Mouse (Mus musculus): Measurements from ENCODE around the gene Ptprq.

Gene Ptprq

DNA sequence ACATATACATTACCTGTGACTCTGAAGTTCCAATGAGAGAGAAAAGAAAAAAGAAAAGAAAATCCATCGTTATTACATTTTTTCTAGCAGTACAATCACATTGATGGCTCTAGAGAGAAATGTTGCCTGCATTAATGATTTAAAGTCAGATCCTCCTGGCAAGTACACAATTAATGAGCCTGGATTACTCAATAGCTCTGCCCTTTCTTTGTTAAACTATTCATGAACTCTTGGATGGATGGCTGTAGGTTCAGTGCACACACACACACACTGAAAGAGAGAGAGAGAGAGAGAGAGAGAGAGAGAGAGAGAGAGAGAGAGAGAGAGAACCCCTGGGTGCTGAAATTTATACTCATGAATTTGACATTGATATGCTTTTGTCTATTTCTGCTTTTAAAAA is at the start of gene Ptprq:
Gene Ptprq, minus strand, starts transcription at position 246 of the 400 bp plus-strand sequence.
- no peak for DNase-seq (ENCODE audit: low read depth, low spot score)

DNA sequence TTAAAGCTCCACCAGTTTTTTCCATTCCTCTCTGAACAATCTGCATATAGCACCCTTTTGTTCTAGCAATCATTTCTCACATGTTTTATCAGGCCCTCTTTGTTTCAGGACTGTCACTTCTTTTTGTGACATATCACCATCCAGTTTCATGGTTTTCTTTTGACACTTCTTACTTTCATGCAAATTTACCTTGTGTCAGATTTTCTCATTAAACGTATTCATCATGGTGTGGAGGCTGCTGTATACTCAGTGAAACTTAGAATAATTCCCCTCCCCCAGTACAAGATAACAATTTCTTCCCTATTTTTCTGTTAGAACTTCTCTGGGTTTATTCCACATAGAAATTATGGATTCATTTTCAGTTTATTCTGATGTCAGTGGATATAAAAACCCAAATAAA is 39.8 kb upstream of the Ptprq start:
- DNase-seq (ENCODE audit: low read depth, low spot score): no peak

GRCm38 (mm10) chr10:107753471-107753870 is 33.6 kb upstream of the Ptprq start:
- DNase-seq (ENCODE audit: low read depth, low spot score): no peak

DNA sequence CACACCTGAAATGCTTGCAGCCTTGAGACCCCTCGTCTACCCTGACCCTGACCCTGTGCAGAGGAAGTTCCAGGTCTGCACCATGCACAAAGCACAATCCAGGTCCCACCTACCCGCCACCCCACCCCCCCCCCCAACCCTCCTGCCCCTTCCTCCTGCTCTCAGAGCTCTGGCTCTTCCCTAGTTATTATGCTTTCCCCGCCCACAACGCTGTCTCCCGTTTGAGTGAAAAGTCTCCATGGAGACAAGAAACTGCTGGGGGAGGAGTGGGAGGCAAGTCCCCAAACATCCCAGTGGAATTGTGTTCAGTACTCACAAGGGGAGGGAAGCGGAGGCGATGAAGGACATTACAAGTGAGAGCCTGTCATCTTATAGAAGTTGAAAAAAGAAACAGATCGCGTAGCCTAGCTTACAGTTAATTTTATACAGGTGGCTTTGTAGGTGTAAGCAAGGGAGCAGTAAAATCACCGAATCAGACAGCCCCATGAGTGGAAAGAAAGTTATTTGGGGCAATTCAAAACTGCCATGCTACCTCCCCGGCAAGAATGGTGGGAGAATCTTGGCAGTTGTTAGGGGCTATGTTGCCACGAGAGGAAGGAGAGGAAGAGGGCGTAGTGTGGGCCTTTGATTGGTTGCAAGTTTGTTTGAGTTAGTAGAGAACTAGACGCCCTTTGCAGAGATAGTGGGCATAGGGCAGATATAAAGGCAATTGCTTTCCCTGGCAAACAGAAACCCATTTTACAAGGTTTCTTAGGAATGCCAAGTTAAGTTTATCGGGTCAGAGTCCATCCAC is 32.7 kb upstream of the Ptprq start:
- peak; percentile 43 for DNase-seq (ENCODE audit: low read depth, low spot score)

GRCm38 (mm10) chr10:107751944-107752343 is 32.1 kb upstream of the Ptprq start:
- no peak for DNase-seq (ENCODE audit: low read depth, low spot score)

DNA sequence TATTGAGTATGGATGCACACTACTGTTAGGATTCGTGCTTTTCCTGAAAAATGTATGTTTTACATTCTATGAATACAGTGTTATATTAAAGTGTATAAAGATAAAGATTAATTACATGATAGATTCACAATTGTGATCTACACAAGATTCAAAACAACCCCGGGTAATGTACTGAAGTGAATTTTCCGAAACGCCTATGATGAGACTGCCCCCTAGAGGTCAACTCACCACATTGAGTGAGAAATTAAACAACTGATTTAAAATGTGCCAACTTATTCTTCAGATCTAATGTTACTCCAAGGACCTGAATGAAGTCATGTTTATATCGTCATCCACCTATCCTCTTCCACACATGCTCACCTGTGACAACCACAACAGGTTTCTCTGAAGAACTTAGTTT is 27.7 kb upstream of the Ptprq start:
- peak; percentile 35 for DNase-seq (ENCODE audit: low read depth, low spot score)

DNA sequence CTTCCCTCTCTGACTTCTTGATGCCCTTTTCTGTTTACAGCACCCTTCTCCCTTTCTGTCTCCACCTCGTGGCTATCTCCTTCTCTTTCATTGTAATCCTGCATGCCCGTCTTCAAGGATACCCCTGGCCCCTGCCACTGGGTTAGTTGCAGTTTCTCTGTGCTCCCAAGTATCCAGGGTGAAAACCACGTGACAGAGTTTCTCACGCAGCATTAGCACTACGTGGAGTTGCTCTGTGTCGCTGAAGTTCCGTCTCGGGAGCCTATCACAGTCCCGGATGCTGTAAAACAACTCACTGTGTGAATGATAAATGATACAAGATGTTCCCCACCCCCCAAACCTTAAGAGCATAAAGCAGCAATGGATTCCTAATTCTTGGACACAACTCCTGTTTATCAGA is 26.9 kb upstream of the Ptprq start:
- no peak for DNase-seq (ENCODE audit: low read depth, low spot score)

- DNase-seq (ENCODE audit: low read depth, low spot score): no peak
Measured at GRCm38 (mm10) chr10:107739815-107740214, 20.0 kb upstream of the Ptprq start.

GRCm38 (mm10) chr10:107737743-107738142 is 17.9 kb upstream of the Ptprq start:
- no peak for DNase-seq (ENCODE audit: low read depth, low spot score)

DNA sequence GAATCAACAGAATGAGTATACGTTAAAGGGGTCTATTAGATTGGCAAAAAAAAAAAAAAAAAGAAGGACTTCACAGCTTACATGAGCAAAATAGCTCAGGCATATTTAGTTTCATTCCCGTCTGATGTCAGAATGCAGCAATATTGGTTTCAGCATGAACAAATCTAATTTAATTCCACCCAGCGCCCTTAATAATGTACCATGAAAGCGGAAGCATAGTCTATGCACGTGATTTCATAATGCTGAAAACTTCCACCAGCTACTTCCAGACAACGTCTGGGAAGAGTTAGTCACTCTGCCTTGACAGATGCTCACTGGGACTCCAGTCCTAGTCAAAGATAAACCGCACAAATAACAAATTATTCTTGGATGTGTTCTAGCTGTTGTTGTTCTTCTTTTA is 15.6 kb upstream of the Ptprq start:
- no peak for DNase-seq (ENCODE audit: low read depth, low spot score)

- peak; percentile 27 for DNase-seq (ENCODE audit: low read depth, low spot score)
Measured at GRCm38 (mm10) chr10:107734327-107734726, 14.5 kb upstream of the Ptprq start.

DNA sequence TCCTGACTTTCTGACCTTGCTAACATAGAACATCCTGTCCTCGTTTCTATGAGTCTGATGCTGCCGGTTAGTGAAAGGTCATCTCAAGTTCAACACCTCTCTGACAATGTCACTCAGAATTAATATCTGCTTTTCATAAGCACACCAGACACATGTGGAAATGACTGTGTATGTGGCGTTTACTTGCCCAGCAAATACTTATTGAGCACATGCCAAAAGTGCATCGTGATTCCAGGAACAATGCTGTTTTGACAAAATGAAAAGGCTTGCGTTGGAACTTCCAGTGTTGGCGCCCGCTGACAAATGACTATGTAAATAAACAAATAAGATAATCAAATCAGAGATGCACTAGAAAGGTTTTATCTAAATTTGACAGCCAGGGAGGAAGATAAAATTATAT is 5.8 kb upstream of the Ptprq start:
- DNase-seq (ENCODE audit: low read depth, low spot score): no peak

DNA sequence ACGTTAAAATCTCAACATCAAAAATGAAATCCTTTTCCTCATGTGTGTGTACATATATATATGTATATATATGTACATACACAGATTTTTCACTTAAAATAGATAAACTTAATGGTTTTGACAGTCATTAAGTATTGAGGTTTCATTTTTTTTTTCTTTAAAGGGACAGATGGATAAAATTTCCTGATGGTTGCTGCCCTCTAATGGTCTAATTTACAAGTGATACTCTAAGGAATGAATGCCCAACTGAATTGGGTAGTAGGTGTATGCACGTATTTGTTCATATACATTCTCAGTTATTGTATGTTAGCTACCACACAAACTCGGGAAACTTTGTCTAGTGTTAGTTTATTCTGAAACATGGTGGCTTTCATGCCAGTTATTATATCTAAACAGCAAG is 15.4 kb downstream of the Ptprq start:
- no peak for DNase-seq (ENCODE audit: low read depth, low spot score)

- no peak for DNase-seq (ENCODE audit: low read depth, low spot score)
Measured at GRCm38 (mm10) chr10:107700944-107701343, 18.9 kb downstream of the Ptprq start.

DNA sequence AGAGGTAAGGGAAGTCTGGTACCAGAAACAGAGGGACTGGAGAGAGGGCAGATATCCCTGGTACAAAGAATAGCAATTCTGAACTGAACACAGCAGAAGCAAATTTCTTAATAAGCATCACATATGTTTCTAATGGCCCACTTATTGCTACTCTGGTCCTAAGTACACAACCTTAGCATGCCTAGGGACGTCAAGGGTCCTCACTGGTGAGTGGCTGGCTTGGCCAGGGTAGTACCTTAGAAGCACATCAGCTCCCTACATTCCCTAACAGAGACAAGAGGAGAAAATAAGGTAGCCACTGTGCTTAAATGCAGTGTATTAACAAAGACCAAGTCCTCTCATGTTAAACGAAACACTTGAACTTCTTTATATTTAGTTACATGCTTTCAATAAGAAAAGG is 21.1 kb downstream of the Ptprq start:
- DNase-seq (ENCODE audit: low read depth, low spot score): no peak

DNA sequence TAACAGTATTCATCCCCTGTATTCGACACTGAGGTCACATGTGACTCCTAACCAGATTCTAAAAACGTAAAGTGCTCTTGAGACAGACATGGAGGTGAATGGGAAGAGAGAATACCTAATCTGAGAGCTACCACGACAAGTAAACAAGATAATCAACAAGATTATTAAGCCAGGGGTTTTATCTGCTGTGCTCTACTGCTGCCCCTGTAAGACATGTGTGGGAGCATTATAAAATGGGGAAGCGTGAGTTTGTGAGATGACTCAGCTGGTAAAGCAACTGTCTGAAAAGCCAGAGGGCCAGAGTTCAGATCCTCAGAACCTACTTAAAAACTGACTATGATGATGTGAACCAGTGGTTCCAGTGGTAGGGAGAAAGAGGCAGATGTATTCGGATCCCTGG is 22.7 kb downstream of the Ptprq start:
- DNase-seq (ENCODE audit: low read depth, low spot score): no peak

GRCm38 (mm10) chr10:107687382-107687781 is 32.5 kb downstream of the Ptprq start:
- DNase-seq (ENCODE audit: low read depth, low spot score): no peak

DNA sequence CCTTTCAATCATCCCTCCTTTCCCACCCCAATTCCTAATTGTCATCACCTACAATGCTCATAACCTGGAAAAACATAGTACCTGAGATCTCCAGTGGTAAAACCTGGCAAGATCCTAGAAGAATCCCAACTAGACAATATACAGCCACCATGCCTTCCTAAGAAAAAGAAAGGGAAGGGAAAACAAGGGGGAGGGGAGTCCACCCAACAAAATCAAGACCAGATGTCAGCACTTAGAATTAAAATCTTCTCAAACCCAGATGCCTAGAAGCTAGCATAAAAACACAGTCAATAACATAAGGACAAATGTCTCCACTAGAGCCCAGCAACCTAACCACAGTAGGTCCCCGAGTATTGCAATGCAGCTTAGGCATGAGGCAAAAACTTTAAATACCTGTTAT is 43.9 kb downstream of the Ptprq start:
- DNase-seq (ENCODE audit: low read depth, low spot score): no peak

- DNase-seq (ENCODE audit: low read depth, low spot score): no peak
Measured at GRCm38 (mm10) chr10:107668374-107669094, 51.3 kb downstream of the Ptprq start.

DNA sequence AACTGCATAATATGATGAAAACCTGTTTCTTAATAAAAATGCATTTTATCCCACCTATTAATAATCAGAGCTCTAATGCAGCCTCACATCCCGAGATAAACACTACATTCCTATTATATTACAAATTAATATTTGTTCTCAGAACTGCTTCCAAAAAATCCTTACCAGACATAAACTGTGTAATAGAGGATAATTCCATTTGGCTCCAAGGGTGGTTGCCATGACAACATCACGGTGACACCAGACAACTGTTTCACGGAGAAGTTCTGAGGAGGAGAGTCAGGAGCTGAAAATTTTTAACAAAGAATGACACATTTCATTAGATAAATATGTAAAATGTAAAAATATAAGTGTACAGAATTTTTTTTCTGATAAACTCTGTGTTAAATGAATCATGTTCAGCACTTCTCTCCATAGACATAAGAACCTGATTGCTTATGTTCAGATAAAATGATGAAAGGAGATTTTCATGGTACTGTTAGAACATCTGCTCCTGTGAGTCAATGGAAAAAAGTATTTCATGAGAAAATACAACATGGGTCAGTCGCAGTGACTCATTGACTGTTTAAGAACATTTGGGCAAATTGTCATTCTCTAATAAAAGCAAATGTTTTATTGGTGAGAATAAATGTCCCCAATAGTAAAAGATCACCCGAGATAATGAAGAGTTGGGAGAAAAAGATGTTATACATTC is 57.3 kb downstream of the Ptprq start:
- DNase-seq (ENCODE audit: low read depth, low spot score): no peak

DNA sequence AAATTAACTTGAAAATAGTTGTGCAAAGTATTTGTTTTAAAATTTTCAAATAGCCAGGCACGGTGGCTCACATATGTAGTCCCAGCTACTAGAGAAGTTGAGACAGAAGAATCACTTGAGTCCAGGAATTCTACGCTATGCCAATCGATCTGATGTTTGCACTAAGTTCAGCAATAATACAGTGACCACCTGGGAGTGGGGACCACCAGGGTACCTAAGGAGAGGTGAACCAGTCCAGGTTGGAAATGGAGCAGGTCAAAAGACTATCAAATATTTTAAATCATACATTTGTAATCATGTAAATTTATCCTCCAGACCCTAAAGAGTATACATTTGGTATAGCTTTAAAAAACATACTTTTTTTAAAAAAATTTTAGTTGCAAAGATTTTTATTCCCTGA is 57.9 kb downstream of the Ptprq start:
- DNase-seq (ENCODE audit: low read depth, low spot score): no peak

DNA sequence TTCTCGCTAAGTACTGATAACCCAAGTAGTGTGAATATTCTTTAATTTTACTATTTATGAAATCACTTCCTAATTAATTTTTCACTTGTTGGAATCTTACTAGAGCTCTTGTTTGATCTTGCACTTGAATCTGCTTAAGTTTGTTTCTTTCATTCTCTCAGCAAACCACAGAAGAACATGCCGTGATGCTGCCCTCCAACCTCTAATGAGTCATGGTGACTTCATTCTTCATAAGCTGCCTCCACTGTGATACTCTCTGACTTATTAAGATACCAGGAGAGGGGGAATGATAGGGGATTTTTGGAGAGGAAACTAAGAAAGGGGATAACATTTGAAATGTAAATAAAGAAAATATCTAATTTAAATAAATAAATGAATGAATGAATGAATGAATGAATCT is 60.7 kb downstream of the Ptprq start:
- no peak for DNase-seq (ENCODE audit: low read depth, low spot score)

DNA sequence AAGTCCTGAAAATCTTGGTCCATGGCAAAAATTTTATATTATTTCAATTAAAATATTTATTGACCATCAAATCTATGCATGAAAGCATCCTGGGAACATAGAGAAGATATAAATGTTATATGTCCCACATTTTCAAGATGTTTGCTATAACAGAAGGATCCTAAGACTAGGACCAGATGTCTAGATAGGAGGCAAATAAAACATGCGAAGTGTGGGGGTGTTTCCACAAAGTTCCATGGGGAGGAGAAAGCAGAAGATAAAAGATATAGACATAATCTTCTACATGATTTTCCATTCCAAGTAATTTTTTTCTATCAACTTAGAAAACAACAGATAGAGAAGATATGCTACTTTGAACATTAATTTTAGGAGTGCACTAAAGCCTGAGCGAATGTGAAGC is 70.2 kb downstream of the Ptprq start:
- DNase-seq (ENCODE audit: low read depth, low spot score): no peak

Measured in ZHBTc4 (cell line).